Mouse (Mus musculus) forebrain, embryonic 13.5 days (tissue): ENCODE results near the gene Whrn. TPM values are rescaled to one million over a fixed set of nuclear protein-coding genes. Genes with fewer than 3 reads are reported as not detected.
A peak's percentile ranks its signal among the peaks of the same experiment; 100 is the strongest.

Experiments used
- ATAC-seq: fragments of 200-750 bp; cut with Nextera tagmentation; 2 replicates; pipeline ENCODE4 v1.8.0; 2017
- H3K27ac ChIP-seq: fragments of 300-500 bp; sonication (generic); 2 replicates; pipeline ENCODE4 v1.5.1; 2015; ENCODE audit warnings: inconsistent platforms, mild to moderate bottlenecking, moderate library complexity
- H3K27me3 ChIP-seq: fragments of 300-500 bp; sonication (generic); 2 replicates; pipeline ENCODE4 v1.6.1; 2015; ENCODE audit warnings: mild to moderate bottlenecking, inconsistent platforms
- H3K36me3 ChIP-seq: fragments of 300-500 bp; sonication (generic); 2 replicates; pipeline ENCODE4 v1.6.1; 2015; ENCODE audit warnings: mild to moderate bottlenecking, inconsistent platforms; ENCODE audit not compliant: poor library complexity, severe bottlenecking
- H3K4me1 ChIP-seq: fragments of 300-500 bp; sonication (generic); 2 replicates; pipeline ENCODE4 v1.6.1; 2015; ENCODE audit warnings: inconsistent platforms
- H3K4me2 ChIP-seq: fragments of 300-500 bp; sonication (generic); 2 replicates; pipeline ENCODE4 v1.6.1; 2015; ENCODE audit warnings: inconsistent platforms, mild to moderate bottlenecking, moderate library complexity
- H3K4me3 ChIP-seq: fragments of 300-500 bp; sonication (generic); 2 replicates; pipeline ENCODE4 v1.5.1; 2015; ENCODE audit warnings: mild to moderate bottlenecking, inconsistent platforms
- H3K9ac ChIP-seq: fragments of 300-500 bp; sonication (generic); 2 replicates; pipeline ENCODE4 v1.6.1; 2015; ENCODE audit warnings: mild to moderate bottlenecking, inconsistent platforms
- H3K9me3 ChIP-seq: fragments of 300-500 bp; sonication (generic); replicated peaks from 2 replicates; pipeline ENCODE4 v1.6.1; 2016; ENCODE audit warnings: inconsistent platforms
- WGBS: fragments of 180-500 bp; shearing (Covaris S2); methylation state at CpG from one replicate; pipeline ENCODE4 v1.1.7; 2015; 5-methylcytosine and 5-hydroxymethylcytosine counted together
- polyA plus RNA-seq: library from polyadenylated mRNA; unstranded; fragments of >200 nt; fragmentation: Nextera tagmentation; extraction: Ambion mirVana; gene quantifications from 2 replicates; pipeline ENCODE4 v1.2.1, GENCODE M21; 2015

Gene Whrn
- polyA plus RNA-seq, 1 experiment from 2014 or later, result 5.5 TPM

DNA sequence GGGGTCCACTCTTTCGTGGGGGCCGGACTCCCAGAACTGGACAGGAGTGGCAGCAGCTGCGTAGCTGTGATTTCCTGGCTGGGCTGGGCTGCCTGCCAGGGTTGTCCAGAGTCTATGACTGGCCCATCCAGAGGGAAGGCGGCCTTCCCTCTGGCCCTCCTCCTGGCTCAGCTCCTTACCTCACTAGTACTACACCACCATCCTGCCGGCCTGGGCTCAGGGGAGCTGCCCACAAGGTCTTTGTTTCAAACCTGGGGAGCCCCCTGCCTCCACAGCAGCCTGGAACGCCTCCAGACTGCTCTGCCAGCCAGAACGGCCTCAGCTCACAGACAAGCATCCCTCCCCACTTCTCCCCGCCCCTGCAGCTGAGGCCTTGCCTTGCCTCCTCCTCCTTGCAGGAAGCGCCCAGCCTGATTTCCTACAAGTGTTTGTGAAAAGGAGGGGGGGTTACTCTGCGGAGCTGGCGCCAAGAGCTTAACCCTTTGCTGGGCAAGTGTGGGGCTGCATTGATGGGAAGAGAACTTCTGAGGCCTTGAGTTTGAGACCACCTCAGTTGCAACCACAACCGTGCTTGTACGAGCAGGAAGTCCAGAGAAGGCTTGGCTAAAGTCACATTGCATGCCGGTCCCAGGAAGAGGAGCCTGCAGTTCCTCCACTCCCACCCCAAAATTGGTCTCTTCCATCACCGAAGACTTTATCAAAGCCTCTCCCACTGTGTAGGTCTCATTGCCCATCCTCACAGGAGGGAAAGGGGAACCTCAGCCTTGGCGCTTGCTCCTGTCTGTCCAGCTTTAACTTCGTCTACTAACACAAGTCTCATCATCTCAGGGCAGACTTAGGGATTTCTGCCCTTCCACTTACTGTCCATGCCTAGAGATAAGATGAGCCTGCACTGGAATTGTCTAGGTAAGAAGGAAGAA, 92.5 kb downstream of the Whrn start, which contains the start of gene Akna:
Gene Akna, minus strand, starts transcription at position 315 of the 920 bp plus-strand sequence.
- peak; percentile 81 for ATAC-seq
- WGBS, result 9% methylated on average over 17 of the region's 17 CpGs
- peak within 1 kb of the TSS; percentile 59 for H3K9ac ChIP-seq
- peak within 1 kb of the TSS; percentile 55 for H3K4me2 ChIP-seq
- peak within 1 kb of the TSS; percentile 93 for H3K27ac ChIP-seq
- H3K9me3 ChIP-seq, result no peaks in the 10 kb centered on the region
- H3K27me3 ChIP-seq, result no peaks in the 10 kb centered on the region
- H3K4me1 ChIP-seq, result peaks cover 98% of the 10 kb centered on the region
- H3K36me3 ChIP-seq, result peaks cover 6% of the 10 kb centered on the region; the same call in 1 of the 2 replicates
- peak within 1 kb of the TSS; percentile 29 for H3K4me3 ChIP-seq

DNA sequence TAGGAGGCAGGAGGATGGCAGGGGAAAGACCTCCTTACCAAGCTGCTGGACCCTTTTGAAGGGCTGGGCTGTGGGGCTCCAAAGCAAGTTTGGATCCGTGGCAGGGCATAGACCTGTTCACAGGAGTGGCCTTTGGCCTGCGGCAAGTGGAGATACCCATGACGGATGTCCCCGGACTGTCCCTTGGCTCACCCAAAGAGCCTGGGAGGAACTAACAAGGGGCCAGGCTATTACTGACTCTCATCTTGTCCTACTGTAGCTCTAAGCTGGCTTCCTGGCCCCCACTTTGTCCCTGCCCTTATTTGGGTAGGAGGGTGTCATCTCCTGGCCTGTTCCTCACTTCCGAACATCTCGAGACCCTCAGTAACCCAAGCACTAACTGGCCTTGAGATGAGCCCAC, 93.2 kb downstream of the Whrn start:
- 80% methylated on average over 6 of the region's 6 CpGs for WGBS
- H3K4me1 ChIP-seq, result peaks cover 93% of the 10 kb centered on the region
- H3K27me3 ChIP-seq, result no peaks in the 10 kb centered on the region
- H3K9ac ChIP-seq, result peak overlapping the region; percentile 59
- 0 out of 2 replicates have a peak, but pooled peaks have one; percentile 0 for ATAC-seq
- H3K9me3 ChIP-seq, result no peaks in the 10 kb centered on the region
- peaks cover 14% of the 10 kb centered on the region for H3K36me3 ChIP-seq
- H3K4me3 ChIP-seq, result peak overlapping the region; percentile 29
- peak overlapping the region; percentile 55 for H3K4me2 ChIP-seq
- H3K27ac ChIP-seq, result peak overlapping the region; percentile 93

DNA sequence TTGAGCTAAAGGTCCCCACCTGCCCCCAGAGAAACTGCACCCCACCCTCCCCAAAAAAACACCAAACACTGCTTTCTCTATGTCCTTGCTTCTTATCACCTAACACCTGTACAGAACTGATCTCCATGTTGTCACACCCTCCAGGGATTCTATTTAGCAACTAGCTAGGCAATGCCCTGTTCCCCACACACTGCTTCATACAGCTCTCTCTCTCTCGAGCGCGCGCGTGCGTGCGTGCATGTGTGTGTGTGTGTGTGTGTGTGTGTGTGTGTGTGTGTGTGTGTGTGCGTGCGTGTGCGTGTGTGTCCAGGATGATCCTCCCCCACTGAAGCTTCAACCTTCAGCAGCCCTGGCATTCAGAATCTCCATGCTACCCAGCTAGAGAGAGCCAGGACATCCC, 93.7 kb downstream of the Whrn start:
- peak overlapping the region; percentile 29; the same call in 1 of the 2 replicates for H3K4me3 ChIP-seq
- ATAC-seq, result no peak
- H3K4me2 ChIP-seq, result peak overlapping the region; percentile 55

DNA sequence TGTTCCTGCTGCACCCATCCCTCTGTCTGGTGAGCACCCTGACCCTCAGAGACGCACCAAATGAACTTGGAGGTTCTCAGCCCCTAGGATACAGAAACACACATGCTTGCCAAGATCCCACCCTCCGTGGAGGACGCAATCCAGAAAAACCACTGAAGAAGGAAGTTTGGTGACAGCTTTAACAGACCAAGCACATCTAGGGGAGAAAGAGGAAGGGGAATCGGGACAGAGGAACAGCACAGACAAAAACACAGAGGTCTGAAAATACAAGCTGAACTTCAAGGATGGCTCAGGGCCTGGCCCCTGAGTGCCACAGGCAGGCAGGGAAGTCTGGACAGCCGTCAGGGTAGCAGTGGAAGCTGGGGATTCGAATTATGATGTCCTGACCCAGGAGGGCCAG, 94.2 kb downstream of the Whrn start:
- ATAC-seq, result no peak
- Histone ChIP-seq H3K9ac (peak overlapping the region; percentile 30; the same call in 1 of the 2 replicates), H3K4me3 (peak overlapping the region; percentile 9; the same call in 1 of the 2 replicates), H3K4me1 (peaks cover 86% of the 10 kb centered on the region), H3K4me2 (peak overlapping the region; percentile 55), H3K27ac (peak overlapping the region; percentile 93; the same call in 1 of the 2 replicates), H3K36me3 (peaks cover 23% of the 10 kb centered on the region), H3K9me3 (no peaks in the 10 kb centered on the region), H3K27me3 (no peaks in the 10 kb centered on the region)
- WGBS, result 82% methylated on average over 6 of the region's 6 CpGs

More for the DNA sequence above, 93.7 kb downstream of the Whrn start:
- 88% methylated on average over 10 of the region's 10 CpGs for WGBS
- H3K9ac ChIP-seq, result peak overlapping the region; percentile 59; the same call in 1 of the 2 replicates
- H3K27ac ChIP-seq, result peak overlapping the region; percentile 93; the same call in 1 of the 2 replicates
- H3K9me3 ChIP-seq, result no peaks in the 10 kb centered on the region
- peaks cover 19% of the 10 kb centered on the region for H3K36me3 ChIP-seq
- peaks cover 90% of the 10 kb centered on the region for H3K4me1 ChIP-seq
- H3K27me3 ChIP-seq, result no peaks in the 10 kb centered on the region

DNA sequence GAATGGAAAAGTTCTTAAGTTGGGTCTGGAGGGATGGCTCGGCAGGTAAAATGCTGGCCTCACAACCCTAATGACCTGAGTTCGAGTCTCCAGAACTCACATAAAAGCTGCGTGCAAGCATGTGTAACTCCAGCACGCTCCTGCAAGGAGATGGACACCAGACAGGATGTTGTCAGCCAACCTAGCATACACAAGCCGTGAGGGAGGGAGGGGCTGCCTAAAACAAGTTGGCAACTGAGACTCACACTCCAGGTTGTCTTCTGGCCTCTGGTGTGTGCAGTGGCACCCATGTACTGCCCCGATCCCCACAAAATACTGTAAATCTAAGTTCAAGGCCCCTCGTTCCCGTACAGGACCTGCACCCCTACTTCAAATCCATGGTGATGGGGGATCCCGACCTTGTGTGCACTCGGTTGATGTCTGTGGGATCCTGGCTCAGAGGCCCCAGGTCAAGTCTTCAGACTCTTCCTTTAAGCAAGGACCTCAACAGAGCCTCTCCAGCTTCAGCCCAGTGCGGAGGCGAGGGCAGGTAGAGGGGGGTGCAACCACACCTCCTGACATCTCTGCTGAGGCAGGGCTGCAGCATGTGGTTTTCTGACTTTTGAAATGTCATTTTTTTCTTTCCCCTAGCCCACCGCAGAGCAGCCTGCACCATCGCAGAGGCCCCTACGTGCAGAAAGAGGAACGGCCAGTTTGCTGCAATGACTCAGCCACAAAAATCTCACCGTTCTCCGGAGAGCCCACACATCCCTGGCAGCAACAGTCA, 95.1 kb downstream of the Whrn start:
- Histone ChIP-seq H3K27ac (no peak overlapping the region), H3K27me3 (no peaks in the 10 kb centered on the region), H3K4me3 (no peak overlapping the region), H3K9ac (no peak overlapping the region), H3K4me2 (peak overlapping the region; percentile 55; the same call in 1 of the 2 replicates), H3K36me3 (peaks cover 32% of the 10 kb centered on the region), H3K9me3 (no peaks in the 10 kb centered on the region), H3K4me1 (peaks cover 77% of the 10 kb centered on the region)
- 94% methylated on average over 18 of the region's 18 CpGs for WGBS
- ATAC-seq, result no peak

DNA sequence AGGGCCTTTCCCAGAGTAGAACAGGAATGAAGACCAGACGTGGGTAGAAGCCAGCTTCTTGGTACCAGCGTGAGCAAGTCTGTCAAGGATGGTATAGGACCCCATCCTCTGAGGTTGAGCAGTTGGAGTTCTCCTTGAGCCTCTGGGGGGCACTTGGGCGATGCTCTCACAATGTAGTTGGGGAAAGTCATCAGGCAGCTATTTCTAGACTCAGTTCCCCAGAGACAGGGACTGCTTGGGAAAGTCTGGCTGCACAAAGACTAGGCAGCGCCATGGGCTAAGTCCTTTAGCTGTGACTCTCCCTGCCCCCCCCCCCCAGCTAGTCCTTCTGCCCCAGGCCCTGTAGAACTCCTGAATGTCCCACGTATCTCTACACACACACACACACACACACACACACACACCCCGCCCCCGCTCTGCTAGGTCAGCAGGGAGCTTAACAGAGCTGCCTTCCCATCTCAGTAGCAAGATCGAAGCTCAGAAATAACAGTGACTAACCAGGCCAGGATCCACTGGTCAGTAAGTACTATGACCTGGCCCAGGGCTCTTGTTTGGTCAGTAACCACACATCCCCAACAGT, 96.0 kb downstream of the Whrn start:
- H3K36me3 ChIP-seq, result peaks cover 41% of the 10 kb centered on the region
- 0 out of 2 replicates have a peak overlapping the region, but pooled peaks have one; percentile 5 for H3K4me2 ChIP-seq
- H3K27me3 ChIP-seq, result no peaks in the 10 kb centered on the region
- no peak overlapping the region for H3K4me3 ChIP-seq
- no peaks in the 10 kb centered on the region for H3K9me3 ChIP-seq
- 73% methylated on average over 8 of the region's 8 CpGs for WGBS
- H3K27ac ChIP-seq, result peak overlapping the region; percentile 22; the same call in 1 of the 2 replicates
- 0 out of 2 replicates have a peak overlapping the region, but pooled peaks have one; percentile 37 for H3K9ac ChIP-seq
- peaks cover 69% of the 10 kb centered on the region for H3K4me1 ChIP-seq
- ATAC-seq, result no peak

DNA sequence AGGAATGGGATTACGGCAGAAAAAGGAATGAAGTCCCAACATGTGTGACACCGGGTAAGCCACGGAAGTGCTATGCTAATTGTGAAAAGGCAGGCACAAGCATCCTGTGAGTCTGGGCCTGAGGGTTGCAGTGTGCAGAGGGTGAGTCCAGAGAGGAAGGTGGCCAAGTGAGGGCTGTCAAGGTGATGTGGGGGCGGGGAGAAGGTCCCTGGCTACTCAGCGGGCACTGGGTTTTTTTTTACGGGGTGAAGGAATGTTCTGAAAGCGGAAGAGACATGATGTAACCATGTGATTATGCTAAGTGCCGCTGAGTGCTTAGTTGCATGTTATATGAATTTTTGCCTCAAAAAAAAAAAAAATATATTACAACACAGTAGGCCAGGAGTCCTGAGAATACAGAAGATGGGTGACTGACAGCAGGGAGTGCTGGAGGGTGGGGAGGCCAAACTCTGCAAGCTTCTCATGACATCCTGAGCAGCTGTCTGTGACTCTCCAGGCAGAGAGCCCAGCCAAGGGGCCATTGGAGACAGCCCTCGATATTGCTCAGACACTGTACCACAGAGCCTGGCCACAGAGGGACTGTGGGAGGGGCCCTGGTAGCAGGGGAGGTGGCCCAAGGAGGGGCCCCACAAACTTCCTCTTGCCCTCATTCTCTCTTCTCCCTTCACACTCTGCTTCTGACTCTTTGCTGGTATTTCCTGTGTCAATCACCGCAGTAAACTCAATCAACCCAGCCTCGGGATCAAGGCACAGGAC, 96.8 kb downstream of the Whrn start:
- WGBS, result 73% methylated on average over 11 of the region's 11 CpGs
- H3K4me1 ChIP-seq, result peaks cover 63% of the 10 kb centered on the region
- peak overlapping the region; percentile 38; the same call in 1 of the 2 replicates for H3K27ac ChIP-seq
- H3K9me3 ChIP-seq, result no peaks in the 10 kb centered on the region
- no peak overlapping the region for H3K4me3 ChIP-seq
- H3K27me3 ChIP-seq, result no peaks in the 10 kb centered on the region
- peak overlapping the region; percentile 37; the same call in 1 of the 2 replicates for H3K9ac ChIP-seq
- H3K36me3 ChIP-seq, result peaks cover 49% of the 10 kb centered on the region
- H3K4me2 ChIP-seq, result 0 out of 2 replicates have a peak overlapping the region, but pooled peaks have one; percentile 3
- ATAC-seq, result no peak

DNA sequence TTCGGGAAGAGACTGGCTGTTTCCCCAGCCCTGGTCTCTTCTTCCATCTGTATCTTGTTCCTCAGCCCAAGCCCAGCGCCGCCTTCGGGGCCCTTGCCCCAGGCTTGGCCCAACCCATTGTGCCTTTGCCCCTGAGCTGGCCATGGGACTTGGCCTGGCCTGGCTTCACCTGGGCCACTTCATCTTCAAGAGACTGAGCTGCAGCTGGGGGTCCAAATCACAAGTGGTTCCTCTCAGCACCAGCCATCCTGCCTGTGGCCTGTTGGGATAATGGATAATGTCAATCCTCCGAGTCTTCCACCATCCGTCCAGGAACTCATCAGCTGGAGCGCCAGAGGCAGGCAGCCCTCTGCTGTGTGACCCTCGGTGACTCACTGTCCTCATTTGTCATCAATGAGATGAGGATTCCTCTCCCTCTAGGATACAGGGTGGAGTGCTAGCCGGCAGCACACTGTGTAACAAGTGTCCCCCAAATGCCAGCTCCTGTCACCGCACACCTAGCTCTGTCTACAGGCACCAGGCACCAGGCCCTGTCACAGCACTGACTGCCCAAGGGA, 97.7 kb downstream of the Whrn start:
- H3K36me3 ChIP-seq, result peaks cover 57% of the 10 kb centered on the region
- no peak for ATAC-seq
- H3K4me2 ChIP-seq, result no peak overlapping the region
- H3K4me3 ChIP-seq, result no peak overlapping the region
- H3K9me3 ChIP-seq, result no peaks in the 10 kb centered on the region
- no peak overlapping the region for H3K27ac ChIP-seq
- WGBS, result 90% methylated on average over 10 of the region's 10 CpGs
- H3K4me1 ChIP-seq, result peaks cover 61% of the 10 kb centered on the region
- no peak overlapping the region for H3K9ac ChIP-seq
- H3K27me3 ChIP-seq, result no peaks in the 10 kb centered on the region

DNA sequence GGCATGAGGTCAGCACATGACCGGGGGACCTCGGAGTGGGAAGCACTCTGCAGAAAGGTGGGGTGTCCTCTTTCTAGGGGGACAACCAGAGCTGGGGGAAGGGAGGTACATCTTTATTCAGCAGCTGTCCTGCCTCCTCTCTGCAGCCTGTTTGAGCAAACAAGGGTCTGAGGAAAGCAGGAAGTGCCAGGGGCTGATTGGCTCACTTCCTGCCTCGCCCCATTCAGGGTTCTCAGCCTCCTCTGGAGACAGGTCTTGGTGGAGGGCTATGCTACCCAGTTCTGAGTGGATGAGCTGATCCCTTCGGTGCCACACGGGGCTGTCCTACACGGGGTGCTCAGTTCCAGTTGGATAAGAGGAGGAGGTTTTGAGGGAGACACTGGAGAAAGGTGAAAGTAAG, 104.5 kb downstream of the Whrn start:
- Histone ChIP-seq H3K36me3 (peaks cover 66% of the 10 kb centered on the region), H3K4me2 (no peak overlapping the region), H3K4me1 (peaks cover 66% of the 10 kb centered on the region), H3K27ac (peak overlapping the region; percentile 88), H3K9me3 (no peaks in the 10 kb centered on the region), H3K4me3 (no peak overlapping the region), H3K27me3 (no peaks in the 10 kb centered on the region), H3K9ac (no peak overlapping the region)
- 87% methylated on average over 6 of the region's 6 CpGs for WGBS
- no peak for ATAC-seq

DNA sequence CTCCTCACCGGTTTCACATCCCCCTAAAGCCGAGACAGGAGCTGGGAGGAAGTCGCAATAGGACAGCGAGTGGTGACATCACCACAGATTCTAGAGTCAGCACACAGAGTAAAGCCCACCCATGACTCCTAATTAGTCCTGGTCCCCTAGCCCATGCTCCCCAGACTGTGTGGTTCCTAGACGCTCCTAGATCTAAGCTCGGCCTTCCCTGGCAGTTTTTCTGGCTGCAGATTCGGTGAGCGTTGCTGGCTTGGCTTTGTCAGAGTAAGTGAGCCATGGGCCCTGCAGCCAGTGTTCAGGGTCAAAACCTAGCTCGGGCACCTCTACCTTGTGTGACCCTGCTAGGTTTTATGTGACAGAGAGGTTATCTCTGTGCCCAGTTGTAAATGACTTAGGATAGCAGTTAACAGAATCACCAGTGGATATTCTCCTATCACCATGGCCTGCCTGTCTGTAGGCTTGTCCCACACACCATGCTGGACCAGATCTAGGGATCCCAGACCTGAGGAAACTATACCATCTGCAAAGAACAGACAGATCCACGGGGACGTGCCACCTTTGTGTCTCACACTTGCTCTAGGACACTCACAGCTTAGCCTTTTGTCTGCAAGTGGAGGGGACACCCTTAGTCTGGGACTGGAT, 105.8 kb downstream of the Whrn start:
- Histone ChIP-seq H3K9ac (no peak overlapping the region), H3K27ac (peak overlapping the region; percentile 88), H3K36me3 (peaks cover 66% of the 10 kb centered on the region), H3K4me3 (no peak overlapping the region), H3K4me2 (peak overlapping the region; percentile 12), H3K27me3 (no peaks in the 10 kb centered on the region), H3K9me3 (no peaks in the 10 kb centered on the region), H3K4me1 (peaks cover 66% of the 10 kb centered on the region)
- WGBS, result 20% methylated on average over 11 of the region's 11 CpGs
- ATAC-seq, result peak; percentile 76
